Mouse (Mus musculus): ENCODE data around the gene Itih4. TPM values are rescaled to one million over a fixed set of nuclear protein-coding genes. Genes with fewer than 3 reads are reported as not detected.

Itih4 gene
- polyA plus RNA-seq (2017; shearing (Covaris generic)): not detected

GRCm38 (mm10) chr14:30886204-30886603 lies at the start of gene Itih4:
Itih4 (plus strand) TSS chr14:30886476.

GRCm38 (mm10) chr14:30878958-30879571 lies 7.2 kb upstream of the Itih4 start, which contains the start of gene Mustn1:
Mustn1 (plus strand) TSS chr14:30879200.

DNA sequence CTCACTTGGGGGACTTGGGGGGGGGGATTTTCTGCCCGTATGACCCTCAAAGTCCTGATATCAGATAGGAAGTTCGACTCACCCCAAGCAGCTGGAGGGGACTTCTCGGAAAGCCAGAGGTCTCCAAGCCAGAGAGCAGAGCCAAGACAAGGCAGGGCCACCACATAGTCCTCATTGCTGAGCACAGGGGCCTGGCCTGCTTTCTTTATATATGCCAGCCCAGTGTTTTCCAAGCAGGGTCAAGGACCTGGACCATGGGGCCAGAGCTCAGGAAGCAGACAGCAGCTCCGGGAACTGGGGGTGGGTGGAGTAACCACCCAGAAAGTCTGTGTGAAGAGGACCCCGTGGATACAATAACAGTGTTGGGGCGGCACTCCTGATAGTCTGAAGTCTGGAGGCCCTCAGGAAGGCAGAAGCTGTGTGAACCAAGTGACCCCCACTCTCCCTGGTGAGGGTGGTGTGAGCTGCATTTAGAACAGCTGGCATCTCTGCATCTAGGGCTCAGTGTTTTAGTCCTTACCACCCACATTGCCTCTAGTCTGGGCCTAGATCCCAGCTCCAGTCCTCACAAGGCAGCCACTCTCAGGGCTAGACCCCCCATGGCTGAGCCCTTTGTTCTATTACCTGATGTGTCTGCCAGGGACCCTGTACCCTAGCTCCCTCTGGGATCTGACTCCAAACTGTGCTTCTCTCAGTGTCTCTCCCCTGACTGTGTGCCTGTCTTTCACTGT lies 37.3 kb downstream of the Itih4 start, which contains the start of gene Itih3:
Gene Itih3 (minus strand): TSS at position 386 of the 731 bp plus-strand sequence.

DNA sequence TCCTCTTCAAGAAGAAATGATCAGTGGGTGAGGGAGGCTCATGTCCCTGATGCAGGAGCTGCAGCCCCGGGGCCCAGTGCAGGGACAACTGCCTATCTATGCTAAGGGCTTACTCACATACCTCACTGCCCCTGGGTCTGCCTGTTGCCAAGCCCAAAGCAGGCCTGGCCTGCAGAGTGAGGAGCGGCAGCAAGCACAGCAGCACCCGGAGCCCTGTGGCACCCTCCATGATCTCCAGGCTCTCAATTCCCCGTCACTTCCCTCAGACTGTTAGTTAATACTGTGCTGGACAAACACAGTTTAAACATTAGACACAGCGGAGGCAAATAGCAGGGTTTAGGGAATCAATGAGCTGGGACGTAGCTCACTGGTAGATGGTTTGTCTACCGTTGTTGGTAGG lies 56.8 kb downstream of the Itih4 start, which contains the start of gene Itih1:
Gene Itih1 (minus strand): TSS at position 252 of the 400 bp plus-strand sequence.

GRCm38 (mm10) chr14:30951154-30951825 lies 65.0 kb downstream of the Itih4 start, which contains the start of gene Nek4:
Nek4 (plus strand) TSS chr14:30951377.

Other genes with a start within 250 kb of the Itih4 start
- gene Rft1, start 232.1 kb upstream of the Itih4 start, polyA plus RNA-seq (2017; shearing (Covaris generic)): 8.6 TPM
- gene Sfmbt1, start 171.6 kb upstream of the Itih4 start, polyA plus RNA-seq (2017; shearing (Covaris generic)): 17.8 TPM
- gene Tmem110, start 60.9 kb upstream of the Itih4 start, polyA plus RNA-seq (2017; shearing (Covaris generic)): 23.2 TPM
- 0.66 TPM for gene Mustn1, start 7.3 kb upstream of the Itih4 start, polyA plus RNA-seq (2017; shearing (Covaris generic))
- gene Itih3, start 37.3 kb downstream of the Itih4 start, polyA plus RNA-seq (2017; shearing (Covaris generic)): not detected
- not detected for gene Itih1, start 56.8 kb downstream of the Itih4 start, polyA plus RNA-seq (2017; shearing (Covaris generic))
- 2.8 TPM for gene Nek4, start 64.9 kb downstream of the Itih4 start, polyA plus RNA-seq (2017; shearing (Covaris generic))
- gene Glt8d1, start 114.9 kb downstream of the Itih4 start, polyA plus RNA-seq (2017; shearing (Covaris generic)): 8.1 TPM
- gene Spcs1, start 115.2 kb downstream of the Itih4 start, polyA plus RNA-seq (2017; shearing (Covaris generic)): 160 TPM
- 181 TPM for gene Pbrm1, start 132.7 kb downstream of the Itih4 start, polyA plus RNA-seq (2017; shearing (Covaris generic))
- 134 TPM for gene Gnl3, start 132.7 kb downstream of the Itih4 start, polyA plus RNA-seq (2017; shearing (Covaris generic))
- gene Smim4, start 242.5 kb downstream of the Itih4 start, polyA plus RNA-seq (2017; shearing (Covaris generic)): 63.6 TPM
- 0.71 TPM for gene Nt5dc2, start 244.6 kb downstream of the Itih4 start, polyA plus RNA-seq (2017; shearing (Covaris generic))

All from naive thymus-derived CD4-positive, alpha-beta T cell, adult 5 months (primary cell).